Mouse (Mus musculus) heart, postnatal 0 days (tissue): ENCODE measurements at regions not wholly inside any gene's neighbourhood (a gene's known extent, or its start where the extent isn't known, plus 50 kb on each side); places are given as distances from the start of the nearest gene placed in this dataset.
"Not testable (repeated sequence)": the region's sequence is repeated elsewhere in the genome, so short reads cannot be mapped to it uniquely, and the experiment has no call there.

Experiments used
- CTCF ChIP-seq: IDR thresholded peaks from 2 replicates; pipeline ENCODE4 v1.5.1; 2016; ENCODE audit warnings: antibody characterized with exemption, control low read depth, low read depth
- EP300 ChIP-seq: IDR thresholded peaks from 2 replicates; pipeline ENCODE4 v1.6.1; 2016; ENCODE audit warnings: antibody characterized with exemption, low read depth

- not testable (repeated sequence) for TF ChIP-seq CTCF, EP300
Measured at GRCm38 (mm10) chrX:24161654-24162053, 202.9 kb upstream of the Gm4985 start.
